Mouse (Mus musculus): ENCODE results near the gene Ppp1r14a. TPM values are rescaled to one million over a fixed set of nuclear protein-coding genes. Genes with fewer than 3 reads are reported as not detected.

Gene Ppp1r14a
- polyA plus RNA-seq, 1 experiment from 2014 or later: 56.7 TPM

GRCm38 (mm10) chr7:29292458-29293098 is 3.5 kb downstream of the Ppp1r14a start:
- WGBS: 25% methylated on average over 8 of the region's 8 CpGs
- H3K4me1 ChIP-seq: peaks cover 49% of the 10 kb centered on the region

GRCm38 (mm10) chr7:29293131-29294065 is 4.3 kb downstream of the Ppp1r14a start:
- Histone ChIP-seq H3K27me3 (replicated peaks) (no peaks in the 10 kb centered on the region), H3K9me3 (no peaks in the 10 kb centered on the region), H3K4me2 (peak overlapping the region; percentile 34), H3K36me3 (no peaks in the 10 kb centered on the region), H3K4me3 (replicated peaks) (no peak overlapping the region), H3K4me1 (peaks cover 49% of the 10 kb centered on the region), H3K9ac (no peak overlapping the region), H3K27ac (peak overlapping the region; percentile 77)
- WGBS: 34% methylated on average over 19 of the region's 19 CpGs
- peak; percentile 8; the same call in 1 of the 2 replicates for ATAC-seq (ENCODE audit: insufficient read depth, low FRiP score, low read depth)

More at GRCm38 (mm10) chr7:29292458-29293098, 3.5 kb downstream of the Ppp1r14a start:
- peak overlapping the region; percentile 34 for H3K4me2 ChIP-seq
- 0 out of 2 replicates have a peak overlapping the region, but pooled peaks have one; percentile 1 for H3K4me3 ChIP-seq (replicated peaks)
- no peaks in the 10 kb centered on the region for H3K9me3 ChIP-seq
- ATAC-seq (ENCODE audit: insufficient read depth, low FRiP score, low read depth): no peak
- no peak overlapping the region for H3K9ac ChIP-seq
- H3K27me3 ChIP-seq (replicated peaks): no peaks in the 10 kb centered on the region
- H3K27ac ChIP-seq: peak overlapping the region; percentile 77
- H3K36me3 ChIP-seq: no peaks in the 10 kb centered on the region

GRCm38 (mm10) chr7:29294111-29294761 is 5.1 kb downstream of the Ppp1r14a start:
- ATAC-seq (ENCODE audit: insufficient read depth, low FRiP score, low read depth): no peak
- no peaks in the 10 kb centered on the region for H3K27me3 ChIP-seq (replicated peaks)
- peaks cover 41% of the 10 kb centered on the region for H3K4me1 ChIP-seq
- H3K36me3 ChIP-seq: no peaks in the 10 kb centered on the region
- no peak overlapping the region for H3K27ac ChIP-seq
- no peak overlapping the region for H3K4me3 ChIP-seq (replicated peaks)
- no peaks in the 10 kb centered on the region for H3K9me3 ChIP-seq
- H3K4me2 ChIP-seq: no peak overlapping the region
- no peak overlapping the region for H3K9ac ChIP-seq
- 70% methylated on average over 13 of the region's 13 CpGs for WGBS

- Histone ChIP-seq H3K4me1 (peaks cover 27% of the 10 kb centered on the region), H3K9ac (no peak overlapping the region), H3K27ac (no peak overlapping the region), H3K36me3 (no peaks in the 10 kb centered on the region), H3K4me3 (replicated peaks) (no peak overlapping the region), H3K9me3 (no peaks in the 10 kb centered on the region), H3K27me3 (replicated peaks) (no peaks in the 10 kb centered on the region), H3K4me2 (no peak overlapping the region)
- WGBS: 72% methylated on average over 24 of the region's 24 CpGs
- no peak for ATAC-seq (ENCODE audit: insufficient read depth, low FRiP score, low read depth)
Observed at GRCm38 (mm10) chr7:29295861-29296647, 6.9 kb downstream of the Ppp1r14a start.

- H3K4me3 ChIP-seq (replicated peaks): no peak overlapping the region
- 0 out of 2 replicates have a peak overlapping the region, but pooled peaks have one; percentile 25 for H3K4me2 ChIP-seq
- no peaks in the 10 kb centered on the region for H3K9me3 ChIP-seq
- WGBS: 7% methylated on average over 10 of the region's 10 CpGs
- H3K4me1 ChIP-seq: peaks cover 20% of the 10 kb centered on the region
- no peak overlapping the region for H3K27ac ChIP-seq
- no peak for ATAC-seq (ENCODE audit: insufficient read depth, low FRiP score, low read depth)
- no peak overlapping the region for H3K9ac ChIP-seq
- H3K36me3 ChIP-seq: no peaks in the 10 kb centered on the region
- H3K27me3 ChIP-seq (replicated peaks): no peaks in the 10 kb centered on the region
Observed at GRCm38 (mm10) chr7:29296998-29297397, 7.9 kb downstream of the Ppp1r14a start.

GRCm38 (mm10) chr7:29301127-29301566 is 12.0 kb downstream of the Ppp1r14a start:
- peaks cover 23% of the 10 kb centered on the region for H3K27me3 ChIP-seq (replicated peaks)
- WGBS: 0% methylated on average over 7 of the region's 7 CpGs
- H3K4me2 ChIP-seq: no peak overlapping the region
- H3K9ac ChIP-seq: no peak overlapping the region
- H3K9me3 ChIP-seq: no peaks in the 10 kb centered on the region
- H3K27ac ChIP-seq: no peak overlapping the region
- no peaks in the 10 kb centered on the region for H3K36me3 ChIP-seq
- no peak for ATAC-seq (ENCODE audit: insufficient read depth, low FRiP score, low read depth)
- peaks cover 20% of the 10 kb centered on the region for H3K4me1 ChIP-seq
- no peak overlapping the region for H3K4me3 ChIP-seq (replicated peaks)

- no peak for ATAC-seq (ENCODE audit: insufficient read depth, low FRiP score, low read depth)
- Histone ChIP-seq H3K27ac (no peak overlapping the region), H3K4me2 (no peak overlapping the region)
Observed at GRCm38 (mm10) chr7:29302641-29303040, 13.5 kb downstream of the Ppp1r14a start.

GRCm38 (mm10) chr7:29303738-29304462 is 14.8 kb downstream of the Ppp1r14a start, which contains the start of gene Dpf1:
Gene Dpf1 (plus strand): TSS chr7:29303951.
- H3K36me3 ChIP-seq: no peaks in the 10 kb centered on the region
- H3K27ac ChIP-seq: no peak within 1 kb of the TSS
- ATAC-seq (ENCODE audit: insufficient read depth, low FRiP score, low read depth): peak; percentile 82
- no peaks in the 10 kb centered on the region for H3K9me3 ChIP-seq
- under 1% methylated on average over 64 of the region's 67 CpGs for WGBS
- H3K4me2 ChIP-seq: peak within 1 kb of the TSS; percentile 96
- peak within 1 kb of the TSS; percentile 52 for H3K4me3 ChIP-seq (replicated peaks)
- H3K27me3 ChIP-seq (replicated peaks): peaks cover 24% of the 10 kb centered on the region
- peaks cover 29% of the 10 kb centered on the region for H3K4me1 ChIP-seq
- peak within 1 kb of the TSS; percentile 22; the same call in 1 of the 2 replicates for H3K9ac ChIP-seq

More at GRCm38 (mm10) chr7:29302641-29303040, 13.5 kb downstream of the Ppp1r14a start:
- Histone ChIP-seq H3K4me3 (replicated peaks) (no peak overlapping the region), H3K4me1 (peaks cover 26% of the 10 kb centered on the region), H3K9me3 (no peaks in the 10 kb centered on the region), H3K9ac (no peak overlapping the region), H3K36me3 (no peaks in the 10 kb centered on the region), H3K27me3 (replicated peaks) (peaks cover 24% of the 10 kb centered on the region)
- WGBS: 63% methylated on average over 7 of the region's 7 CpGs

GRCm38 (mm10) chr7:29304463-29305262 is 15.6 kb downstream of the Ppp1r14a start:
- H3K27ac ChIP-seq: no peak overlapping the region
- WGBS: 1% methylated on average over 48 of the region's 48 CpGs
- H3K4me2 ChIP-seq: peak overlapping the region; percentile 96
- H3K4me3 ChIP-seq (replicated peaks): peak overlapping the region; percentile 52
- no peaks in the 10 kb centered on the region for H3K36me3 ChIP-seq
- no peak for ATAC-seq (ENCODE audit: insufficient read depth, low FRiP score, low read depth)
- peaks cover 24% of the 10 kb centered on the region for H3K27me3 ChIP-seq (replicated peaks)
- no peak overlapping the region for H3K9ac ChIP-seq
- peaks cover 36% of the 10 kb centered on the region for H3K4me1 ChIP-seq
- no peaks in the 10 kb centered on the region for H3K9me3 ChIP-seq
